Mouse (Mus musculus): ENCODE results near the gene Oser1. TPM values are rescaled to one million over a fixed set of nuclear protein-coding genes. Genes with fewer than 3 reads are reported as not detected.

The Oser1 gene
- total and polyA plus RNA-seq, 3 experiments = 9.7 to 21.2 (median 19.6) TPM

- peak overlapping the region; percentile 83 for H3K27ac ChIP-seq
- H3K4me1 ChIP-seq (ENCODE audit: control insufficient read depth, insufficient read depth, low read length) = peaks cover 20% of the 10 kb centered on the region
- peak in 1 of 2 experiments; percentile 72 for DNase-seq
- no peaks in the 10 kb centered on the region for H3K79me2 ChIP-seq (replicated peaks; ENCODE audit: control insufficient read depth, insufficient read depth, low read length)
- H3K9ac ChIP-seq (ENCODE audit: low read depth, low read length) = no peak overlapping the region
- WGBS = 66% methylated on average over 16 of the region's 16 CpGs
- H3K4me3 ChIP-seq = no peak overlapping the region
- TF ChIP-seq CTCF (IDR thresholded peaks at IDR 0.05) (no peak), POLR2A (IDR thresholded peaks at IDR 0.05; ENCODE audit: insufficient read depth, low read depth, low read length) (peak; percentile 24; the same call in 1 of the 2 replicates), EP300 (IDR thresholded peaks at IDR 0.05; ENCODE audit: insufficient read depth, low read depth, low read length) (peak; percentile 90; the same call in 1 of the 2 replicates)
- no peaks in the 10 kb centered on the region for H3K27me3 ChIP-seq (ENCODE audit: control insufficient read depth, insufficient read depth, low read length)
- intact Hi-C loops (cut with DNase I) = no loop called here
- no peaks in the 10 kb centered on the region; the same call in none of the 2 replicates for H3K36me3 ChIP-seq (ENCODE audit: control insufficient read depth, insufficient read depth, low read length)
Measured at GRCm38 (mm10) chr2:163360858-163361623, 63.5 kb downstream of the Oser1 start.

GRCm38 (mm10) chr2:163359253-163359652 is 65.2 kb downstream of the Oser1 start:
- TF ChIP-seq EP300 (IDR thresholded peaks at IDR 0.05; ENCODE audit: insufficient read depth, low read depth, low read length) (0 out of 2 replicates have a peak, but pooled peaks have one; percentile 47), POLR2A (IDR thresholded peaks at IDR 0.05; ENCODE audit: insufficient read depth, low read depth, low read length) (no peak)
- 13% methylated on average over 2 of the region's 2 CpGs for WGBS
- Histone ChIP-seq H3K79me2 (replicated peaks; ENCODE audit: control insufficient read depth, insufficient read depth, low read length) (no peaks in the 10 kb centered on the region), H3K9ac (ENCODE audit: low read depth, low read length) (no peak overlapping the region), H3K36me3 (ENCODE audit: control insufficient read depth, insufficient read depth, low read length) (peaks cover 4% of the 10 kb centered on the region), H3K4me1 (ENCODE audit: control insufficient read depth, insufficient read depth, low read length) (peaks cover 20% of the 10 kb centered on the region), H3K27ac (peak overlapping the region; percentile 83), H3K4me3 (no peak overlapping the region), H3K27me3 (ENCODE audit: control insufficient read depth, insufficient read depth, low read length) (no peaks in the 10 kb centered on the region)
- no peak for DNase-seq
- intact Hi-C loops (cut with DNase I) = no loop called here

DNA sequence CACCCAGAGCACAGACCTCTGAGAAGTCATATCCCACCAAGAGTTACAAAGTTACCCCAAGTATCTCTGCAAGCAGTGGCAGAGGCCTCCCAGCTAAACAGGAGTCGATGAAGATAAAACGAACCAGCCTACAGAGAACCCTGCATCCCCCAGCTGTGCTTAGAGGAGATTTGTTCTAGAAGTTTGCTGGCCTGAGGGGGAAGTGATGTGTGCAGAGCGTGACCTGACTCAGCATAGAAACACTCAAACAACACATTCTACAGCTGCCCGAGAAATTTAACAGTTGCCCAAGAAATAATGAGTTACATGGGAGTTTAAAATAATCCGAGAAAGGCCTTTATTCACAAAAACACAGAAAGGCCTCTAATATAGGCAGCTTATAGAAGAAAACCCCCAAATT is 65.8 kb downstream of the Oser1 start:
- DNase-seq = no peak
- Histone ChIP-seq H3K4me3 (no peak overlapping the region), H3K79me2 (replicated peaks; ENCODE audit: control insufficient read depth, insufficient read depth, low read length) (no peaks in the 10 kb centered on the region), H3K36me3 (ENCODE audit: control insufficient read depth, insufficient read depth, low read length) (peaks cover 4% of the 10 kb centered on the region), H3K27me3 (ENCODE audit: control insufficient read depth, insufficient read depth, low read length) (no peaks in the 10 kb centered on the region), H3K9ac (ENCODE audit: low read depth, low read length) (no peak overlapping the region), H3K4me1 (ENCODE audit: control insufficient read depth, insufficient read depth, low read length) (peaks cover 18% of the 10 kb centered on the region), H3K27ac (peak overlapping the region; percentile 72)
- WGBS = 47% methylated on average over 5 of the region's 5 CpGs
- no peak for TF ChIP-seq CTCF (IDR thresholded peaks at IDR 0.05)
- no peak for TF ChIP-seq POLR2A (IDR thresholded peaks at IDR 0.05; ENCODE audit: insufficient read depth, low read depth, low read length)
- no peak for TF ChIP-seq EP300 (IDR thresholded peaks at IDR 0.05; ENCODE audit: insufficient read depth, low read depth, low read length)
- intact Hi-C loops (cut with DNase I) = no loop called here

- intact Hi-C loops (cut with DNase I) = no loop called here
- no peak for TF ChIP-seq CTCF (IDR thresholded peaks at IDR 0.05)
- no peak for TF ChIP-seq POLR2A (IDR thresholded peaks at IDR 0.05; ENCODE audit: insufficient read depth, low read depth, low read length)
- TF ChIP-seq EP300 (IDR thresholded peaks at IDR 0.05; ENCODE audit: insufficient read depth, low read depth, low read length) = no peak
- Histone ChIP-seq H3K36me3 (ENCODE audit: control insufficient read depth, insufficient read depth, low read length) (peaks cover 4% of the 10 kb centered on the region), H3K27me3 (ENCODE audit: control insufficient read depth, insufficient read depth, low read length) (no peaks in the 10 kb centered on the region), H3K27ac (peak overlapping the region; percentile 40), H3K9ac (ENCODE audit: low read depth, low read length) (no peak overlapping the region), H3K4me3 (no peak overlapping the region), H3K4me1 (ENCODE audit: control insufficient read depth, insufficient read depth, low read length) (peaks cover 10% of the 10 kb centered on the region; the same call in 1 of the 2 replicates), H3K79me2 (replicated peaks; ENCODE audit: control insufficient read depth, insufficient read depth, low read length) (no peaks in the 10 kb centered on the region)
- DNase-seq = no peak
- WGBS = 59% methylated on average over 12 of the region's 12 CpGs
Measured at GRCm38 (mm10) chr2:163356113-163356840, 68.2 kb downstream of the Oser1 start.

Other genes with a start within 250 kb of the Oser1 start
- gene Tox2, start 221.6 kb downstream of the Oser1 start, total RNA-seq (2021) = 1 to 10 TPM; 1.1 to 1.3 TPM
- gene Tox2, start 221.6 kb downstream of the Oser1 start, polyA plus RNA-seq (2012; rRNA removed) = 1.7 and 2.3 TPM in 2 replicates
- 100 to 1,000 TPM; 389 to 391 TPM for gene Jph2, start 26.7 kb downstream of the Oser1 start, total RNA-seq (2021)
- 193 and 253 TPM in 2 replicates for gene Jph2, start 26.7 kb downstream of the Oser1 start, polyA plus RNA-seq (2012; rRNA removed)
- not detected for gene Gdap1l1, start 13.8 kb upstream of the Oser1 start, total RNA-seq (2021)
- gene Gdap1l1, start 13.8 kb upstream of the Oser1 start, polyA plus RNA-seq (2012; rRNA removed) = 0.23 and 0.25 TPM in 2 replicates
- gene Fitm2, start 47.9 kb upstream of the Oser1 start, total RNA-seq (2021) = 100 to 1,000 TPM; 196 to 223 TPM
- 93.8 and 139 TPM in 2 replicates for gene Fitm2, start 47.9 kb upstream of the Oser1 start, polyA plus RNA-seq (2012; rRNA removed)
- gene R3hdml, start 67.6 kb upstream of the Oser1 start, total RNA-seq (2021) = not detected
- not detected in 2 replicates for gene R3hdml, start 67.6 kb upstream of the Oser1 start, polyA plus RNA-seq (2012; rRNA removed)
- gene Hnf4a, start 82.1 kb upstream of the Oser1 start, total RNA-seq (2021) = not detected
- 0.03 TPM in 1 of 2 replicates, not detected in the other for gene Hnf4a, start 82.1 kb upstream of the Oser1 start, polyA plus RNA-seq (2012; rRNA removed)
- 10 to 100 TPM; 11.0 to 13.6 TPM for gene Ttpal, start 177.6 kb upstream of the Oser1 start, total RNA-seq (2021)
- gene Ttpal, start 177.6 kb upstream of the Oser1 start, polyA plus RNA-seq (2012; rRNA removed) = 10.2 and 11.0 TPM in 2 replicates
- 100 to 1,000 TPM; 294 to 351 TPM for gene Serinc3, start 220.4 kb upstream of the Oser1 start, total RNA-seq (2021)
- 264 and 414 TPM in 2 replicates for gene Serinc3, start 220.4 kb upstream of the Oser1 start, polyA plus RNA-seq (2012; rRNA removed)
- gene Pkig, start 233.7 kb upstream of the Oser1 start, total RNA-seq (2021) = 100 to 1,000 TPM; 214 to 237 TPM
- gene Pkig, start 233.7 kb upstream of the Oser1 start, polyA plus RNA-seq (2012; rRNA removed) = 344 and 361 TPM in 2 replicates

All from heart, adult 2 months (tissue).